Mouse (Mus musculus) duodenum, adult 2 months (tissue): ENCODE measurements around the gene Psmd2. TPM values are rescaled to one million over a fixed set of nuclear protein-coding genes. Genes with fewer than 3 reads are reported as not detected.

Experiments used
- polyA plus RNA-seq: library from polyadenylated mRNA; depleted of rRNA; stranded (reverse); fragments of >200 nt; gene quantifications from 2 replicates; pipeline ENCODE4 v1.2.3, GENCODE M21; 2012; ENCODE audit warnings: low replicate concordance; rRNA removed

The Psmd2 gene
- 22.5 and 32.8 TPM in 2 replicates for polyA plus RNA-seq

DNA sequence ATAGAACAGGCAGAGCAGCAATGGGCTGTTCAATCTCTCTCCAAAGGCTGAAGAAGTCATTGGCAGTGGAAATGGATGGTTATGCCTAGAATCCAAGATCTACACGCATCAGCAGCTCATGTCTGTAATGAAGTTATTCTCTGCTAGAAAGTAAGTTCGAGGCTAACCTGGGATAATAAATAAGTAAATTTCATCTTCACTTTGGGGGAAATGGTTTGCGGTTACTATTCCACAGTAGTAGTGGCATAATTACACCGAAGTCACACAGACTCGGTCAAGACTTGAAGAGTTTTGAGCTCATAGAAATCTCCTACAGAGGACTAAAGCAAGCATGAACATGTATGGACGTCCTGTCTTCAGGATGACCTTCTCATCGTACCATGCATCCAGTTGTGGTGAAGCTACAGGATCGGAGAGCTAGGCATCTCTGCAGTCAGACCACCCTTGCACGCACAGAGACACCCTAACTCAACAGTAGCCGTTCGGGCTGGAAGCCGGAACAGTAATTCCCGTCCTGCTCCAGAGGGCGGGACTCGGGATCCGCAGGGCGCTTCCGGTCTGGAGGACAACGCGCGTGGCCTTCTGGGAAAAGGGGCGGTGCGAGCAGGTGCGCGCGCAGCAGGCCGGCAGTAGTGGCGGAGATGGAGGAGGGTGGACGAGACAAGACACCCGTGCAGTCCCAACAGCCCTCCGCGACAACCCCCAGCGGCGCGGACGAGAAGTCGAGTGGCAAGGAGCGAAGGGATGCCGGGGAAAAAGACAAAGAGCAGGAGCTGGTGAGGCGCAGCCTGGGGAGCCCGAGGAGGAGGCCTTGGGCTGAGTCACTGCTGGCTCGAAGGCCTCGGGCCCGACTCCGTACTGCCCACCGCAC lies at the start of gene Psmd2:
TSS of gene Psmd2 (plus strand) at position 577 of the 871 bp plus-strand sequence.

DNA sequence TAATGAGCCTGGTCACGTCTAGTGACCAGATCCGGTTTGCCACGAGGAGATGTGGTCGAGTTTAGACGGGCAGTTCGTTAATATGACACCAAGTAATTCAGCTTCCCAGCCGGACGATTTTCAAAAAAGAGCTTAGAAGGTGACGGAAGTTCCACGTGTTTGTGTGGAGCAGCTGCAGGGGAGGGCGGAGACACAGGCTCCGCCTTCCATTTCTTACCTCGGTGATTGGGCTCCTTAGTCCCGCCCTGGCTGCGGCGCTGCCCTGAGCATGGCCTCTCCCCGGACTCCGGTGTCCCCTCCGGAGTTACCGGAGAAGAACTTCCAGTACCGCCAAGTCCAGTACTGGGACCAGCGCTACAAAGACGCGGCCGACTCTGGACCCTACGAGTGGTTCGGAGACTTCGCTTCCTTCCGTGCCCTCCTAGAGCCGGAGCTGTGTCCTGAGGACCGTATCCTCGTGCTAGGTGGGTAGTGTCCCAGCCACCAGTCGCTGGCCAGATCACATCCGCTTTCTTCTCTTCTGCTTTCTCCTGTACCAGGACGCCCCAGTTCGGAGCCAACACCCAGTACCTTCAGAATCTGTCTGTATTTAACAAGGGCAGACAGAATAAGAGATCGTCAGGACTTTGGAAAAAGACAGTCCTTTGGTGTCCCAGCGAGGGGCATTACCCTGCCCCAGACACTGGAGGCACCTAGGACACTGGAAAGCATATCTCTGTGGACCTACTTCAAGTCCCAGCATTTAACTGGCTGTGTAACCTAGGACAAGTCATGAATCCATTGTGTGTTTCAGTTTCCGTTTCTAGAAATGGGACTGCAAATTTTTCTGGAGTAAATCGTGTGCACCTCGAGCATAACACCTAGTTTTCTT lies 39.9 kb upstream of the Psmd2 start, which contains the start of the genes Eef1akmt4, Gm49333 and Alg3:
TSS of gene Eef1akmt4 (plus strand) at position 237 of the 871 bp plus-strand sequence.
TSS of gene Gm49333 (plus strand) at position 254 of the 871 bp plus-strand sequence.
TSS of gene Alg3 (minus strand) at position 379 of the 871 bp plus-strand sequence.

DNA sequence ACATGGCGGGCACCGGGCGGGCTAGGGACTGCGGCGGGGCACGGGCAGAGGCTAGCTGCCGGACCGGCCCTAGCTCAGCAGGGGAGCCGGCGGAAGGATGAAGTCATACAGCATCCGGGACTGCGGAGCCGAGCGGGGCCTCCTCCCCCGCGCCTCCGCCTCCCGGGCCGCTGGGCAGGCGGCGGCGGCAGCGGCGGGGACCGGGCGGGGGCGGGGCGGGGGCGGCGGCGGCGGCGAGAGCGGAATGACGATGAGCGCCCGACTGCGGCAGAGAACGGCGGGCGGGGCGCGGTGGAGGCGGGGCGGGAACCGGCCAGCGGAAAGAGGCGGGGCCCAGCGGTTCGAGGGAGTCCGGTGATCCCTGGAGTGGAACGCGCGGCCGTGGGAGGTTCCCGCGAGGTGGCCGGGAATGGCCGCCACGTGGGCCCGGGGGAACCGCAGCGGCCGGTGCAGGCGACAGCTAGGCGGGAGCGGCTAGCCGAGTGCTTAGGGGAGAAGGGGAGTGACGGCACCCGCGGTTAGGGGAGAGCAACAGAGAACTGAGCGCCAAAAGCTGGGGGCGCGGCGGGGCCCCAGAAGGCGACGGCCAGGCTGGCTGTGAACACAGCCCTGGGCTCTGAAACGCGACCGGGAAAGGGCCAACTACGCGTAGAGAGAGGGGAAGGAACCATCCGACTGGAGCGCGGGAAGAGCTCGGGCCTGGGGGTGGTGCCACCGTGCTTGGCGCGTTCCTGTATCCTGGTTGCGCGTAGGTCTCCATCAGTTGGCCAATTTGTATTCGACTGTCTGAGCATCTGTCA lies 30.1 kb upstream of the Psmd2 start, which contains the start of gene Camk2n2:
TSS of gene Camk2n2 (minus strand) at position 97 of the 800 bp plus-strand sequence.

DNA sequence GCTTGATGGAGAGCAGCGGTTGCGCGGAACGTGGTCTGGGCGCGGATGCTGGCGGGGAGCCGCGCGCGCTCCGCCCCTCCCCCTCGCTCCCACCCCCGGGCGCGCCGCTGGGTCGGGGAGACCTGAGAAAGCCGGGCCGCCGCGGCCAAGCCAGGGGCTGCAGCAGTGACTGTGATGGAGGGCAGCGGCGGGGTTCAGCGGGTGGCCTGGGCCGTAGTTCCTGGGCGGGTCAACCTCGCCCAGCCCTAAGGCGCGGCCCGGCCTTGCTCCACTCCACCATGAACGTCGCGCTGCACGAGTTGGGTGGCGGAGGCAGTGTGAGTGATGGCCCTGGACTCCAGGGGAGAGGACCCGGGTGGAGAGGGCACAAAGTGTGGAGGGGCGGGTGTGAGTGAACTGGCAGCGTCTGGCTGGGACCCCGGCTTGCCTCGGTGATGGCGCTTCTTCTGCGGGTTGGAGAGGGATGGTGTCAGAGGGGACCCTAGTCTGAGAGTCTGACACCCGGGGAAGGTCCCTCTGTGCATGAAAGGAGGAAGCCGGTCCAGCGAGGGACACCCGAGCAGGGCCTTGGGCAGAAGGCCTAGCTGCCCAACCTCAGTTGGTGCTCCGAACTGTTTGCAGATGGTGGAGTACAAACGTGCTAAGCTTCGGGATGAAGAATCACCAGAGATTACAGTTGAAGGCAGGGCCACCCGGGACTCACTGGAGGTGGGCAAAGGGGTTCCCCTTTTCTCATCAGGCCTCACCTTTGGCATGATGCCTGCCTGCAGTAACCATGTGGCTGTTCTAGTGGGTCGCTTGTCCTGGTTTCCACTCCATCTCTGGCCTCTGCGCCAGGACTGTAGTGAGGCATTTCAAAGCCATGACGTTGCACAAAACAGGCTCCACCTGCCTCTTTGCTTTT lies 21.5 kb upstream of the Psmd2 start, which contains the start of gene Ece2:
TSS of gene Ece2 (plus strand) at position 98 of the 904 bp plus-strand sequence.

DNA sequence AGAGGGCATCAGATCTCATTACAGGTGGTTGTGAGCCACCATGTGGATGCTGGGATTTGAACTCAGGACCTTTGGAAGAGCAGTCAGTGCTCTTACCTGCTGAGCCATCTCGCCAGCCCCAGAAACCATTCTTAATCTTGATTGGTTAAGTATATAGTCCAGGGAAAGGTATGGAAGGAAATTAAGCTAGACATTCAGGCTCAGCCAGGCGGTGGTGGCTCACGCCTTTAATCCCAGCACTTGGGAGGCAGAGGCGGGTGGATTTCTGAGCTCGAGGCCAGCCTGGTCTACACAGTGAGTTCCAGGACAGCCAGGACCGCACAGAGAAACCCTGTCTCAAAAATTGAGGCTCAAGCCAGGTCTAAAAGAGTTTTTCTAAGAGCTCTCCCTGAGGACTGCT lies 16.6 kb downstream of the Psmd2 start, which contains the start of gene Eif4g1:
TSS of gene Eif4g1 (plus strand) at position 301 of the 400 bp plus-strand sequence.

DNA sequence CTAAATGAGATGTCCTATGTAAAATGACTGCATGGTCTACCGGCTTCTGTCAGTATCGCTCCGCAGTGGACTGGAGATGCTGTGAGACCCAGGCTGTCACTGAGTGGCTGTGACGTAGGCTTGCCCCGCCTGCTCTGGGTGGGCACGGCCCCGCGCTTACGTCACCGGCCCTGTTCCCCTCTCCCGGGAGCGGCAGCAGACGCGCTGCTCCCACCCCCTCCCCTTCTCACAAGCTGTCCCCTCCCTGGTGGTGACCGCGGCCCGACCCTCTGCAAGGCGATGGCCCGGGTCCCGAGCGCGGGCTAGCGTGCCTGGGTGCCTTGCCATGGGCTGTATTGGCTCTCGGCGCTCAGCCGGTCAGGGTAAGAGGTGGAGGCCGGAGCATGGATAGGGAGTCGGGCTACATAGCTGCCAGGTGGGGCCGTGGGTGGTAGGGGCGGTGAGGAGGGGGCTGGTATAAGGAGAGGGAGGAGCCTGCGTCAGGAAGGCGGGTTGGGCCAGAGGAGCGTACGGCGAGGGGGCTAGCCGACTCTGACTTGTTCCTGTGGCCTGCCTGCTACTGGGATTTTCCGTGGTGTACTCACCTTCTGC lies 41.8 kb downstream of the Psmd2 start, which contains the start of gene Fam131a:
TSS of gene Fam131a (plus strand) at position 131 of the 591 bp plus-strand sequence.

Other genes with a start within 250 kb of the Psmd2 start
- 12.5 and 18.1 TPM in 2 replicates for gene Abcc5, start 225.3 kb upstream of the Psmd2 start, polyA plus RNA-seq
- 11.1 and 14.5 TPM in 2 replicates for gene Eif2b5, start 152.8 kb upstream of the Psmd2 start, polyA plus RNA-seq
- 32.7 and 44.7 TPM in 2 replicates for gene Dvl3, start 134.7 kb upstream of the Psmd2 start, polyA plus RNA-seq
- 358 and 481 TPM in 2 replicates for gene Ap2m1, start 116.2 kb upstream of the Psmd2 start, polyA plus RNA-seq
- gene Abcf3, start 103.1 kb upstream of the Psmd2 start, polyA plus RNA-seq, result 16.3 and 29.3 TPM in 2 replicates
- 5.8 and 15.6 TPM in 2 replicates for gene Vwa5b2, start 62.2 kb upstream of the Psmd2 start, polyA plus RNA-seq
- gene Eef1akmt4, start 40.1 kb upstream of the Psmd2 start, polyA plus RNA-seq, result 6.3 and 11.3 TPM in 2 replicates
- 0.15 and 0.30 TPM in 2 replicates for gene Gm49333, start 40.0 kb upstream of the Psmd2 start, polyA plus RNA-seq
- gene Alg3, start 39.9 kb upstream of the Psmd2 start, polyA plus RNA-seq, result 21.4 and 23.3 TPM in 2 replicates
- gene Camk2n2, start 30.4 kb upstream of the Psmd2 start, polyA plus RNA-seq, result 5.2 and 5.7 TPM in 2 replicates
- 0.19 TPM in 1 of 2 replicates, not detected in the other for gene Ece2, start 21.8 kb upstream of the Psmd2 start, polyA plus RNA-seq
- 261 and 397 TPM in 2 replicates for gene Eif4g1, start 16.7 kb downstream of the Psmd2 start, polyA plus RNA-seq
- 3.0 and 6.5 TPM in 2 replicates for gene Fam131a, start 41.6 kb downstream of the Psmd2 start, polyA plus RNA-seq
- gene Polr2h, start 66.0 kb downstream of the Psmd2 start, polyA plus RNA-seq, result 6.8 and 8.2 TPM in 2 replicates
- 142 and 219 TPM in 2 replicates for gene Clcn2, start 66.1 kb downstream of the Psmd2 start, polyA plus RNA-seq
- 2.1 and 4.5 TPM in 2 replicates for gene Chrd, start 81.5 kb downstream of the Psmd2 start, polyA plus RNA-seq
- gene Thpo, start 82.9 kb downstream of the Psmd2 start, polyA plus RNA-seq, result 4.2 and 6.7 TPM in 2 replicates